Mouse (Mus musculus): Measurements from ENCODE around the gene Gdf15. TPM values are rescaled to one million over a fixed set of nuclear protein-coding genes. Genes with fewer than 3 reads are reported as not detected.

Gene Gdf15
- polyA plus RNA-seq, 1 experiment: 1.9 TPM

GRCm38 (mm10) chr8:70599507-70600290 is 32.6 kb downstream of the Gdf15 start:
- Histone ChIP-seq H3K4me1 (ENCODE audit: control insufficient read depth, insufficient read depth, low read length) (peaks cover 12% of the 10 kb centered on the region), H3K27me3 (ENCODE audit: control insufficient read depth, insufficient read depth, low read length, poor library complexity, severe bottlenecking) (no peaks in the 10 kb centered on the region), H3K36me3 (ENCODE audit: control insufficient read depth, insufficient read depth, low read length, poor library complexity, severe bottlenecking) (peaks cover 5% of the 10 kb centered on the region; the same call in 1 of the 2 replicates)

GRCm38 (mm10) chr8:70598722-70599121 is 33.5 kb downstream of the Gdf15 start:
- H3K36me3 ChIP-seq (ENCODE audit: control insufficient read depth, insufficient read depth, low read length, poor library complexity, severe bottlenecking): peaks cover 5% of the 10 kb centered on the region; the same call in 1 of the 2 replicates
- peak overlapping the region; percentile 14 for H3K4me3 ChIP-seq (ENCODE audit: low read depth, low read length)
- peaks cover 7% of the 10 kb centered on the region for H3K4me1 ChIP-seq (ENCODE audit: control insufficient read depth, insufficient read depth, low read length)
- H3K9ac ChIP-seq (ENCODE audit: low read depth, poor library complexity, severe bottlenecking): peak overlapping the region; percentile 78
- no peak for TF ChIP-seq CTCF (IDR thresholded peaks at IDR 0.05; ENCODE audit: low read depth, low read length)
- no peak for TF ChIP-seq EP300 (IDR thresholded peaks at IDR 0.05; ENCODE audit: insufficient read depth, low read depth, low read length)
- no peak for TF ChIP-seq POLR2A (IDR thresholded peaks at IDR 0.05; ENCODE audit: insufficient read depth, low read length)
- no peaks in the 10 kb centered on the region for H3K27me3 ChIP-seq (ENCODE audit: control insufficient read depth, insufficient read depth, low read length, poor library complexity, severe bottlenecking)
- no peak overlapping the region for H3K27ac ChIP-seq (ENCODE audit: insufficient read depth, low read length)
- H3K9me3 ChIP-seq (replicated peaks; ENCODE audit: control insufficient read depth, insufficient read depth, low read length, poor library complexity, severe bottlenecking): no peaks in the 10 kb centered on the region

More at GRCm38 (mm10) chr8:70599507-70600290, 32.6 kb downstream of the Gdf15 start:
- Histone ChIP-seq H3K27ac (ENCODE audit: insufficient read depth, low read length) (no peak overlapping the region), H3K4me3 (ENCODE audit: low read depth, low read length) (no peak overlapping the region), H3K9ac (ENCODE audit: low read depth, poor library complexity, severe bottlenecking) (no peak overlapping the region), H3K9me3 (replicated peaks; ENCODE audit: control insufficient read depth, insufficient read depth, low read length, poor library complexity, severe bottlenecking) (no peaks in the 10 kb centered on the region)
- no peak for TF ChIP-seq CTCF (IDR thresholded peaks at IDR 0.05; ENCODE audit: low read depth, low read length)

DNA sequence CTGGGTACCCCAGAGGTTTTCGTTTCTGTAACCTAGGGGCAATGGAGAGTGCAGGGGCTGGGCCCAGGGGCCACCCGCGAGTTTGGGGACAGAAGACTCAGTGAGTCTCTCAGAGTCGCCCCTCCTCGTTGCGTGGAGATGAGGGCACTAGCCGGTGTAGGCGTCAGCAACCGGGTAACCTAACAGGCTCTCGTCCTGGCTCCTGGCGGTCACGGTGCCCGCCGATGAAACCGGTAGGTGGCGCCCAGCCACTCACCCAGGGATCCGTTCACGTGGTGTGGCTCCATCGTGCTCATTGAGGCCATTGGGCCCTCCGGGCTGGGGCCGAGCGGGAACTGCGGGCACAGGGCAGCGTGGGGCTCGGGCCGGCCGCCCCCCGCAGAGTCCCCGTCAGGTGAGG is 34.0 kb downstream of the Gdf15 start:
- Histone ChIP-seq H3K9me3 (replicated peaks; ENCODE audit: control insufficient read depth, insufficient read depth, low read length, poor library complexity, severe bottlenecking) (no peaks in the 10 kb centered on the region), H3K4me1 (ENCODE audit: control insufficient read depth, insufficient read depth, low read length) (peaks cover 7% of the 10 kb centered on the region), H3K27me3 (ENCODE audit: control insufficient read depth, insufficient read depth, low read length, poor library complexity, severe bottlenecking) (no peaks in the 10 kb centered on the region), H3K4me3 (ENCODE audit: low read depth, low read length) (peak overlapping the region; percentile 48), H3K27ac (ENCODE audit: insufficient read depth, low read length) (no peak overlapping the region), H3K36me3 (ENCODE audit: control insufficient read depth, insufficient read depth, low read length, poor library complexity, severe bottlenecking) (peaks cover 5% of the 10 kb centered on the region; the same call in 1 of the 2 replicates), H3K9ac (ENCODE audit: low read depth, poor library complexity, severe bottlenecking) (peak overlapping the region; percentile 78)
- TF ChIP-seq EP300 (IDR thresholded peaks at IDR 0.05; ENCODE audit: insufficient read depth, low read depth, low read length) (0 out of 2 replicates have a peak, but pooled peaks have one; percentile 37), POLR2A (IDR thresholded peaks at IDR 0.05; ENCODE audit: insufficient read depth, low read length) (no peak), CTCF (IDR thresholded peaks at IDR 0.05; ENCODE audit: low read depth, low read length) (peak; percentile 63)

- Histone ChIP-seq H3K27me3 (ENCODE audit: control insufficient read depth, insufficient read depth, low read length, poor library complexity, severe bottlenecking) (no peaks in the 10 kb centered on the region), H3K4me1 (ENCODE audit: control insufficient read depth, insufficient read depth, low read length) (peaks cover 9% of the 10 kb centered on the region), H3K27ac (ENCODE audit: insufficient read depth, low read length) (no peak overlapping the region), H3K9ac (ENCODE audit: low read depth, poor library complexity, severe bottlenecking) (peak overlapping the region; percentile 78), H3K9me3 (replicated peaks; ENCODE audit: control insufficient read depth, insufficient read depth, low read length, poor library complexity, severe bottlenecking) (no peaks in the 10 kb centered on the region), H3K36me3 (ENCODE audit: control insufficient read depth, insufficient read depth, low read length, poor library complexity, severe bottlenecking) (peaks cover 5% of the 10 kb centered on the region; the same call in 1 of the 2 replicates), H3K4me3 (ENCODE audit: low read depth, low read length) (peak overlapping the region; percentile 48)
- TF ChIP-seq CTCF (IDR thresholded peaks at IDR 0.05; ENCODE audit: low read depth, low read length) (no peak), POLR2A (IDR thresholded peaks at IDR 0.05; ENCODE audit: insufficient read depth, low read length) (no peak), EP300 (IDR thresholded peaks at IDR 0.05; ENCODE audit: insufficient read depth, low read depth, low read length) (no peak)
These were observed 34.6 kb downstream of the Gdf15 start for GRCm38 (mm10) chr8:70597417-70598272.

DNA sequence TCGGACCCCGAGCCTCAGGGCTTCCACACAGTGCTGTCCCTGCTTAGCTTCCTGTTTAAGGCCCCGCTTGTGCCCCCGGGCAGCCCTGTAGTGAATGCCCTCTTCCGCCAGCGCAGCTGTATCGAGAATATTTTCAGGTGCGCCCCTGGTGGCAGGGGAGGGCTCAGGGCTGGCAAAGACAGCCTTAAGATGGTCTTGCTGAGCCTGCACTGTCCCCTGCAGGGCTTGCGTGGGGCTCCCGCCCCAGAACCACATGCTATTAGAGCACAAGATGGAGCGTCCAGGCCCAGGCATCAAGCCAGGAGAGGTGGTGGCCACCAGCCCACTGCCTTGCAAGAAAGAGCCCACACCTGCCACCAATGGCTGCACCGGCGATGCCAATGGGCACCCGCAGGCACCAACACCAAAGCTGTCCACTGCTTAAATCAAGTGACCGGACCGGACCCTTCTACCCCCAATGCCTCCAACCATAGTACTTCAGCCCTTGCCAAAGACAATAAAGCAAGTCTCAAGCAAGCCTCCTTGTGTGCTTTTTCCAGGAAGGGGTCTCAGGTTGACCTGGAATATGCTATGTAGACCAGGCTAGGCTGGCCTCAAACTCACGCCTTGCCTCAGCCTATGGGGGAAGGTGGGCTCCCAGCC is 35.4 kb downstream of the Gdf15 start:
- TF ChIP-seq POLR2A (IDR thresholded peaks at IDR 0.05; ENCODE audit: insufficient read depth, low read length): no peak
- TF ChIP-seq CTCF (IDR thresholded peaks at IDR 0.05; ENCODE audit: low read depth, low read length): peak; percentile 42
- TF ChIP-seq EP300 (IDR thresholded peaks at IDR 0.05; ENCODE audit: insufficient read depth, low read depth, low read length): no peak
- Histone ChIP-seq H3K4me1 (ENCODE audit: control insufficient read depth, insufficient read depth, low read length) (peaks cover 7% of the 10 kb centered on the region), H3K27me3 (ENCODE audit: control insufficient read depth, insufficient read depth, low read length, poor library complexity, severe bottlenecking) (no peaks in the 10 kb centered on the region), H3K27ac (ENCODE audit: insufficient read depth, low read length) (no peak overlapping the region), H3K36me3 (ENCODE audit: control insufficient read depth, insufficient read depth, low read length, poor library complexity, severe bottlenecking) (peaks cover 5% of the 10 kb centered on the region; the same call in 1 of the 2 replicates), H3K4me3 (ENCODE audit: low read depth, low read length) (no peak overlapping the region), H3K9me3 (replicated peaks; ENCODE audit: control insufficient read depth, insufficient read depth, low read length, poor library complexity, severe bottlenecking) (no peaks in the 10 kb centered on the region), H3K9ac (ENCODE audit: low read depth, poor library complexity, severe bottlenecking) (no peak overlapping the region)
